Comparison of ENCODE assay signal across 24 mouse cellular contexts in the genomic region with DNA sequence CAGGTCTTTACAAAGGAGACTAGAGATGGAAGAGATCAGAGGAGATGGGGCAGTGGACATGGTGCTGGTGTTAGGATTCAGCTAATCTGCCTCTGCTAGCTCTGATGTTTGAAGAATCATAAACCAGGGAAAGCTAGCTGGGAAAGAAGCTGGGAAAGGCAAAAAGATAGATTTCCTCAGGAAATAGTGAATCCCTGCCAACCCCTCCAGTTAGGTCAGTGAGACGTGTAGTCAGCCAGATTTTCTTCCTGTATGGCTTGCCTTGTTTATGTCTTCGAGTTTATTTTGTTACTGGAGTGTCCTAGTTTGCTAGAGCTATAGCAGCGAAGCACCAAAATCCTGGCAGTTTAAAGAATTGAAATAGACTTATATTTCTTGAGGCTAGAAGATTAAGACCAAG. TPM values are rescaled to one million over a fixed set of nuclear protein-coding genes. Genes with fewer than 3 reads are reported as not detected.
DNase-seq lines count a peak whose midpoint lies in the region; ATAC-seq and TF ChIP-seq lines count a peak whose summit lies in the region.
"Had no signal": no experiment of that assay in that cellular context is flagged by ENCODE, and none has a peak within 500 bp of the region (broad histone marks: within the 10 kb centered on the region; RNA-seq: fewer than 3 reads in every experiment).

No protein-coding gene starts in this region.

- no peak overlapping the region for H3K9ac ChIP-seq in lung, embryonic 14.5 days
- no peak overlapping the region for H3K9ac ChIP-seq in lung, postnatal 0 days (replicated peaks; ENCODE audit: low read depth)
- H3K9ac ChIP-seq: embryonic facial prominence, embryonic 13.5 days; forebrain, embryonic 12.5 days; forebrain, embryonic 15.5 days; hindbrain, embryonic 12.5 days; hindbrain, embryonic 15.5 days had no signal

- peak; percentile 28 to 30 for DNase-seq in cerebellum, adult 18-20 months
- no peak for DNase-seq in cerebellum, adult 11-12 months
- peak; percentile 36 for DNase-seq in cerebellum, adult 9-11 months
- no peak for DNase-seq in cerebellum, postnatal 36 days
- DNase-seq in lung, embryonic 14.5 days, result peak; percentile 16
- no peak for DNase-seq in lung, postnatal 0 days (ENCODE audit: low spot score)
- DNase-seq: adrenal gland, adult 8-10 months; adrenal gland, postnatal 25 days; cerebellum, adult 8-10 months; embryo, embryonic 11 days; gastrocnemius, adult 2 months; gastrocnemius, postnatal 14 days; heart, adult 11 months; kidney, adult 2 months had no signal

- peaks cover 4% of the 10 kb centered on the region for H3K4me1 ChIP-seq in lung, embryonic 14.5 days (ENCODE audit: insufficient read depth)
- no peaks in the 10 kb centered on the region; the same call in 1 of the 2 replicates for H3K4me1 ChIP-seq in lung, postnatal 0 days (ENCODE audit: insufficient read depth, low read depth, low read length)
- H3K4me1 ChIP-seq: embryonic facial prominence, embryonic 13.5 days had no signal

- 55% methylated on average over 3 of the region's 3 CpGs for WGBS in lung, embryonic 14.5 days
- 40% methylated on average over 3 of the region's 3 CpGs for WGBS in lung, postnatal 0 days

- TF ChIP-seq CTCF in lung, embryonic 14.5 days (IDR thresholded peaks at IDR 0.05; ENCODE audit: low read depth), result no peak
- no peak for TF ChIP-seq CTCF in lung, postnatal 0 days (IDR thresholded peaks at IDR 0.05)

- H3K27ac ChIP-seq in lung, embryonic 14.5 days (ENCODE audit: low read depth), result no peak overlapping the region
- no peak overlapping the region for H3K27ac ChIP-seq in lung, postnatal 0 days (ENCODE audit: low read length)
- H3K27ac ChIP-seq: embryonic facial prominence, embryonic 10.5 days; embryonic facial prominence, embryonic 13.5 days; forebrain, embryonic 12.5 days; forebrain, embryonic 15.5 days; gastrocnemius, adult 2 months; hindbrain, embryonic 12.5 days; hindbrain, embryonic 15.5 days had no signal

- H3K27me3 ChIP-seq in lung, embryonic 14.5 days (ENCODE audit: insufficient read depth, low read length), result no peaks in the 10 kb centered on the region
- H3K27me3 ChIP-seq in lung, postnatal 0 days (replicated peaks; ENCODE audit: insufficient read depth, low read length), result no peaks in the 10 kb centered on the region
- H3K27me3 ChIP-seq: embryonic facial prominence, embryonic 13.5 days; forebrain, embryonic 12.5 days; forebrain, embryonic 15.5 days; hindbrain, embryonic 12.5 days; hindbrain, embryonic 15.5 days had no signal

- H3K9me3 ChIP-seq in lung, embryonic 14.5 days (ENCODE audit: low read depth, low read length), result no peaks in the 10 kb centered on the region
- no peaks in the 10 kb centered on the region for H3K9me3 ChIP-seq in lung, postnatal 0 days (ENCODE audit: low read length)
- H3K9me3 ChIP-seq: embryonic facial prominence, embryonic 10.5 days; embryonic facial prominence, embryonic 13.5 days; forebrain, embryonic 12.5 days; forebrain, embryonic 15.5 days; hindbrain, embryonic 12.5 days; hindbrain, embryonic 15.5 days had no signal

- no peak for TF ChIP-seq EP300 in lung, postnatal 0 days (IDR thresholded peaks at IDR 0.05)

- no peak for ATAC-seq in lung, embryonic 14.5 days (ENCODE audit: insufficient read depth)
- ATAC-seq in lung, postnatal 0 days, result no peak
- ATAC-seq: activated CD4-positive, CD25-positive, alpha-beta regulatory T cell, adult 4 months; forebrain, embryonic 15.5 days; intestine, postnatal 0 days had no signal

- H3K36me3 ChIP-seq in lung, embryonic 14.5 days (ENCODE audit: insufficient read depth), result no peaks in the 10 kb centered on the region
- no peaks in the 10 kb centered on the region for H3K36me3 ChIP-seq in lung, postnatal 0 days (ENCODE audit: insufficient read depth, low read length)
- H3K36me3 ChIP-seq: embryonic facial prominence, embryonic 13.5 days; forebrain, embryonic 12.5 days; forebrain, embryonic 15.5 days; hindbrain, embryonic 12.5 days; hindbrain, embryonic 15.5 days had no signal

- H3K4me3 ChIP-seq in lung, embryonic 14.5 days (ENCODE audit: low read depth, low read length), result no peak overlapping the region
- no peak overlapping the region for H3K4me3 ChIP-seq in lung, postnatal 0 days (ENCODE audit: low read depth, low read length)
- H3K4me3 ChIP-seq: embryonic facial prominence, embryonic 10.5 days; embryonic facial prominence, embryonic 13.5 days; erythroblast, embryonic 14.5 days; forebrain, embryonic 12.5 days; forebrain, embryonic 15.5 days; gastrocnemius, adult 2 months; hindbrain, embryonic 12.5 days; hindbrain, embryonic 15.5 days had no signal

- H3K4me2 ChIP-seq in lung, embryonic 14.5 days, result no peak overlapping the region
- H3K4me2 ChIP-seq in lung, postnatal 0 days (replicated peaks; ENCODE audit: low read depth, low read length), result no peak overlapping the region
- H3K4me2 ChIP-seq: embryonic facial prominence, embryonic 13.5 days; forebrain, embryonic 12.5 days; forebrain, embryonic 15.5 days; heart, embryonic 11.5 days; hindbrain, embryonic 12.5 days; hindbrain, embryonic 15.5 days had no signal

RNA-seq across cellular contexts. Expression of a gene that starts 7.1 kb away (rescaled TPM):
- polyA plus RNA-seq in lung, embryonic 14.5 days (2014; fragmentation: Nextera tagmentation; extraction: Ambion mirVana), result 11.7 and 12.2 TPM in 2 replicates
- 2.7 and 3.0 TPM in 2 replicates for polyA plus RNA-seq in lung, postnatal 0 days (2015; fragmentation: Nextera tagmentation; extraction: Ambion mirVana)

Comparison
In these comparisons a context has a peak if more than half of its experiments do, and no peak if none do; other contexts are left out.
1. DNase-seq: peak in cerebellum, adult 18-20 months (2 of 2), cerebellum, adult 9-11 months (single experiment) and lung, embryonic 14.5 days (single experiment); none in cerebellum, adult 11-12 months (single experiment), cerebellum, postnatal 36 days (0 of 2) and lung, postnatal 0 days (single experiment).